Mouse (Mus musculus): ENCODE data around the gene Aox1. TPM values are rescaled to one million over a fixed set of nuclear protein-coding genes. Genes with fewer than 3 reads are reported as not detected.

Gene Aox1
- polyA plus RNA-seq, 1 experiment from 2014 or later = 0.51 TPM

DNA sequence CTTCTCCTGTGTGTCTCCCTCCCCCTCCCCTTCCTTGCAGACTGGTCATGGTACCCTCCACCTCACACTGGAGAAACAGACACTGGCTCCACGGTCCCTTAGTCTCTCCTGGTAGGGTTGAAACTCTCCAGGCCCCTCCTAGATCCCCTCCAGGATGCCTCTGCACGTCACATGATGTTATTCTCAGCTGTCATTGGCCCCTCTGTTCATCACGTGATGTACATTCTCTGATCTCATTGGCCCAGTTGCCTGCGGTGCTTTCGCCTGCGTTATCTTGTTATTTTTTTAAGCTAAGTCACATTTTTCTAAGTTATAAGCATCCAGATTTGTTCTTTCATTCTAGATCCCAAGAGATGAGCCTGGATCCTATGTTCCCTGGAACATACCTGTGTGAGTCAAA, 76.0 kb downstream of the Aox1 start:
- DNase-seq (ENCODE audit: low spot score) = no peak

DNA sequence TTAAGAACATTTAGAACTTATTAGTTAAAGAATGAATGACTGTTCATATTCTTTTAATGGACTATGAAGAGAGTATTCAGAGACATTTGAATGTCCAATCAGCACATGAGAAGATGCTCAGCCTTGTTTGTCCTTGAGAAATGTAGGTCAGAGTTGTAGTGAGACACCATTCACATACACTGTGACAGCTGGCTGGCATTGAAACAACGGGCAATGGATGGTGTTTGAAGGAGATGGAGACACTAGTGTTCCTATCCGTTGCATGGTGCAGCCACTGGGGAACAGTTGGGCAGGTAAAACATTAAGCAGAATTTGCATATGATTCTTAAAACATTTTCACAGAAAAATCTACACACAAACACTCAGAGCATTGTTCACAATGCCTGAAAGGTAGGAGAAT, 77.3 kb downstream of the Aox1 start:
- DNase-seq (ENCODE audit: low spot score) = no peak

DNA sequence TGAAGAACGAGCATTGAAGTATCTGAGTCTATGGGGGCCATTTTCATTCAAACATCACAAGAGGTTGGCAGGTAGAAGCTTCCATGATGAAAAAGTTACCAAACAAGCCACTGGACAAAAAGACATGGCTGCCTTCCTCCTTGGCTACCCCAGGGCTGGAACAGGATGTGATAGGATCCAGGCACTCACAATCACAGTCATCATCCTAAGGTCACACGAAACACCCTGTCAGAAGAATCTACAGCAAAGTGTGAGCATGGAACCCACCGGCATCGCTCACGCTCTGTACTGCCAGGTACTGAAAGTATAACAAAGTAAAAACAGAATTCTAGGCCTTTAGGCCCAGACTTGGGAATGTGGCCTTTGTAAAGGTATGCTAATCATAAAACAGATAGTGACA, 80.5 kb downstream of the Aox1 start:
- DNase-seq (ENCODE audit: low spot score) = no peak

DNA sequence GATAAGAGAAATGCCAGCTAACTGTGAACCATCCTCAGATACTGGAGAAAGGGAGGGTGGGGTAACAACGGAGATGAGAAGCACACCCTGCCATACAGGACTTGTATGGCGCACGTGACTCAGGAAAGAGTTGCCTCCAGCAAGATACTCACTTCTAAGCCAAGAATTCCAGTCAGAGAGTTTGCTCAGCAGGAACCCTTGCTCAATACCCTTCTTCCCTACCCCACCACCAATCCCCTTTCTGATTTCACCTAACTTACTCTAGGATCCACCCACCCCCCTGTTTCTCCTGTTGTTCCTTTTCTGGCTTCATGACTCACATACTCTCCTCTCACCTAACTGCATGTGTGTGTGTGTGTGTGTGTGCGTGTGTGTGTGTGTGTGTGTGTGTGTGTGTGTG, 81.6 kb downstream of the Aox1 start:
- no peak for DNase-seq (ENCODE audit: low spot score)

DNA sequence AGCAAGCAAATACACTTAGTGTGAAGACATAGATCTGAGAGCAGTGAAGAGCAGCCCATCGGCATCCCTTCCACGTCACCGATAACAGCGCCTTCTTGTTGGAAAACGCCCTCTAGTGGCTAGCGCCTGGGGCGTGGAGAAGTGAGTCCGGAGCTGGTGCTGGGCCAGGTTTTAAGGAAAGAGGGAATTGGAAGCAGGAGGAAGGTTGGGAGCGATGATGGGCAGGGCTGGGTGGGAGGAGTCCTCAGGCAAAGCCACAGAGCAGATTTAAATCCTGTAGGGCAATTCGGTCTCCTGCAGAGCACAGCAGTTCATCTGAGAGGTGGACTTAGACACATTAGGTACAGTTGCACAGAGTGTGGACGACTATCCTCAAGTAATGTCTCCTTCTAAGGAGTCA, 83.1 kb downstream of the Aox1 start, which contains the start of gene Aox3:
Gene Aox3 (plus strand): TSS at position 251 of the 400 bp plus-strand sequence.
- peak; percentile 30 for DNase-seq (ENCODE audit: low spot score)

DNA sequence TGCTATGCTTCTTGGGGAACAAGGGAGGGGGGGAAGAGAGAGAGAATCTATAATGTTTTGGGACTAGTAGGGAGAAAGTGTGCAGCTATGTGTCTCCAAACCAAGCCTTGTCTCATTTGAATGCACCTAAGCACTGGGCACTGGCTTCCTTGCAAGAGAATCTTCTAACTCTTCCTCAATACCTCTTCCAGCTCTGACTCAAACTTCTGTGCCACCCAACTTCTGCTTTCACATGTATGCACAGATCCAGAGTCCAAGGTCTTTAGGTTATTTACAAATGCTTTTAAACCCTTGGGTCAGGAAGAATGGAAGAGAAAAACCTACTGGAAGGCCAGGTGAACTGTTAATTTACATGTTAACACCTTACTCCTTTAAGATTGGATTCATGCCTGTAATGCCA, 83.7 kb downstream of the Aox1 start:
- no peak for DNase-seq (ENCODE audit: low spot score)

DNA sequence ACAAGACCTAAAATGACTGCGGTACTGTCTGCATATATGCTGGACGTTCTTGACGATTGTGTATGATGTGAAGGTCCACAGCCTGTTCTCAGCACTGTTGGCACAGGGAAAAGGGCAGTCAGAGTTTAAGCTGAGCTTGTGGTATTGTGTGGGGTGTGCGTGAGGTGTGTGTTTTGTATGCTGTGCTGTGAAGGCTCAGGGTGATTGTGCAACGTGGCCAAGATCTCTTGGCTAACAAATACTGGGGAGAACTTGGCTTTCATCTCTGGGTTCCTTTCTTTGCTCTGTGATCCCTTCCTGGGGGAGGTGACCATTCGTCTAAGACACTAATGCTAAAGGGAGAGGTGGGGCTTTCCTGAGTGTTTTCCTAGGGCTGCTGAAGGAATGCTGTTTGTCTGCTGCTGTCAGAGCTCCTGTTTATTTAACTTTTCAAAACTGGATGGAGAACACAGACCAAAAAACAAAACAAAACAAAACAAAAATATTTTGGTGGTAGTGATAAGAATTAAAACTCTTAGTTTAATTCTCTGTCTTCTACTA, 84.4 kb downstream of the Aox1 start:
- DNase-seq (ENCODE audit: low spot score) = no peak

DNA sequence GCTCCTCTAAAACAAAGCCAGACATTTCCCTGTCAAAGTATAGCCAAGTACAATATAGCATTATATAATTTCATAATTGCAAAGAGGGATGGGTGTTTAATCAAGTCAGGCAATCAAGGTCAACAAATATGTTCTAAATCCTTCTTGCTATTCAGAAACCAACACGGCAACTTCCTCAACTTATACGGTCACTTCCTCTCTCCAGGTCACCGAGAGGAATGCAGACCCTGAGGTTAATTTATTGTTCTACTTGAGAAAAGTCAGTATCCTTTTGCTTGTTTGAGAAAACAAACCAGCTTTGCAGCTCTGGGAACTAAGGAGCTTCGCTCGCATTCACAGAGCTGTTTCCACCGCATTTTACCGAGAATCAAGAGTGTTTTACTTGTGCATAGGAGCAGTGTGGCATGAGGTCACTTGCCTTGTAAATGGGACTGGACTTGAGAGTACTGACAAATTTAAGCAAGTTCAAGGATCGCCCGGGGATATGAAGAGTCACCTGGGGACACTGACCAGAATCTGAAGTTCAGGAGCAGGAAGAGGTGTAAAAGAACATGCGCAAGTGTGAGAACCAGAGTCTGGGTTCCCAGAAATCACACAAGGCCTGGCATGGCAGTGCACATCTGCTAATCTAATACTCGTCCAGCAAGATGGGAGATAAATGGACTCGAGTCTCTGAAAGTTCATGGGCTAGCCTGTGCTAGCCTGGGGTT, 85.1 kb downstream of the Aox1 start:
- DNase-seq (ENCODE audit: low spot score) = no peak

DNA sequence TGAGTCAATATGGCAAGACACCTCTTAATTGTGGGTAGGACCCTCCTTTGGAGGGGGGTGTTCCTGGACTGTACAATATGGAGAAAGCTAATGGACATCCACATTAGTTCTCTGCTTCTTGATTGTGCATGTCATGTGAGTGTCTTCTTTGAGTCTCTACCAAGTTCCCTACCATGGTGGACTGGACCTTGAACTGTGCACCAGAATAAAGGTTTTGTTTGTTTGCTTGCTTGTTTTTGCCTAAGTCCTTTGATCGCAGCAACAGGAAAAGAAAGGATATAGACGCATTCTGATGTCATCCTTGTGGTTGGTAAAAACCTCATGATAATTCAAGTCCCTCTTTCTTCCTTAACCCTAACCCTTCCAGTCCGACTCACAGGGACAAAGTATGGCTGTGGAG, 88.5 kb downstream of the Aox1 start:
- no peak for DNase-seq (ENCODE audit: low spot score)

DNA sequence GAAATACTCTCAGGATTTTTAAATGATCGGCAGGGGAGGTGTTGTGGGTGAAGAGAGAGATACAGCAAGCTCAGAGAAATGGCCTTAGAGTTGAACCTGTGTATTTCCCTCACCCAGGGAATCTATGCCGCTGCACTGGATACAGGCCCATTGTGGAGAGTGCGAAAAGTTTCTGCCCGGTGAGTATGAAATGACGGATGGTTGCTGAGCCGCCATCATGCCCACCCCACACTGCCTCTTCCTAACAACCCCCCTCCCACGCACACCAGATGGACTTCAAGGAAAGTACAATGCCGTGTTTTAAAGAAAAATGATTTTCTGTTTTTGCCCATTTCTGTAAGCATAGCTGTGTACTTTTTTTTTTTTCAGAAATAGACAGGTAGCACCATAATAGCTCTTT, 95.2 kb downstream of the Aox1 start:
- DNase-seq (ENCODE audit: low spot score) = no peak

DNA sequence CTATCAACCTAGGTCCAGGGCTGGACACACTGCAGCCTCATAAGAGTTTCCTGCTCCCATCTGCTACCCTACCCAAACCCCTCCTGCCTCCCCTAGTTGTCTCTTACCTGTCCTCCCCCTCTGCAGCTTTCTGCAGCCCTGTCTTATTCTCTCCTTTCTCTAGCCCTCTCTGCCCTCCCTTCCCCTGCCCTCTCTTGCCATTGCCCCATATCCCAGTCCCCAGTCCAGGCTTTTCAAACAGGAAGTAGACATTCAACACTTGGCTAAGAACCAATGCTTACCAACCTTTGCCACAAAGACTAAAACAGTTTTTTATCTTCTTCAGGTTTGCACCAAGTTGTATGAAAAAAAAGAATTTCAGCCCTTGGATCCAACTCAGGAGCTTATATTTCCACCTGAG, 108.2 kb downstream of the Aox1 start:
- no peak for DNase-seq (ENCODE audit: low spot score)

DNA sequence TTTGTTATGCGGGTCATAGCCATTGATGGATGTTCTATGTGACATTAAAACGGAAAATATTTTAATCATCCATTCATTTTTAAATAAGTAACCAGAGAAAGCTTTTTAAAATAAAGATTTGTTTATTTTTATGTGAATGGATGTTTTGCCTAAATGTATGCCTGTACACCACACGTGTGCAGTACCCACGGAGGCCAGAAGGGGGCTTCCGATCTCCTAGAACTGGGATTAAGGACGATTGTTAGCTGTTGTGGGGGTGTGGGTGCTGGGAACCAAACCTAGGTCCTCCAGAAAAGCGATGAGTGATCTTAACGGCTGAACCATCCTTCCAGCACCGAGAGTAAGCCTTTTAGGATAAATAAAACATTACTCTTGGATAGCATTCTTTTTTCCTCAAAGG, 109.3 kb downstream of the Aox1 start:
- no peak for DNase-seq (ENCODE audit: low spot score)

DNA sequence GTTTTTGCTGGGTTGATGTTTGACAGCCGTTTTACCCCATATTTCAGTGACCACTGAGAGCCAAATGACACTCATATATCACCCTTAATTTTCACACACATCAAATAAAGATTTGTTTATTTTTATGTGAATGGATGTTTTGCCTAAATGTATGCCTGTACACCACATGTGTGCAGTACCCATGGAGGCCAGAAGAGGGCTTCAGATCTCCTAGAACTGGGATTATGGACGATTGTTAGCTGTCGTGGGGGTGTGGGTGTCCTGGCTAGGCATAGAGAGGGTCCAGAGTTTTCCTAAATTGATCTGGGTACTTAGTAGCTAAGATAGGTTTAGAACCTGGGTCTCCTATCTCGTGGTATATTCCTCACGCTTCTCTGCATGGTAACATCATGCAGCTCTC, 110.9 kb downstream of the Aox1 start:
- DNase-seq (ENCODE audit: low spot score) = no peak

DNA sequence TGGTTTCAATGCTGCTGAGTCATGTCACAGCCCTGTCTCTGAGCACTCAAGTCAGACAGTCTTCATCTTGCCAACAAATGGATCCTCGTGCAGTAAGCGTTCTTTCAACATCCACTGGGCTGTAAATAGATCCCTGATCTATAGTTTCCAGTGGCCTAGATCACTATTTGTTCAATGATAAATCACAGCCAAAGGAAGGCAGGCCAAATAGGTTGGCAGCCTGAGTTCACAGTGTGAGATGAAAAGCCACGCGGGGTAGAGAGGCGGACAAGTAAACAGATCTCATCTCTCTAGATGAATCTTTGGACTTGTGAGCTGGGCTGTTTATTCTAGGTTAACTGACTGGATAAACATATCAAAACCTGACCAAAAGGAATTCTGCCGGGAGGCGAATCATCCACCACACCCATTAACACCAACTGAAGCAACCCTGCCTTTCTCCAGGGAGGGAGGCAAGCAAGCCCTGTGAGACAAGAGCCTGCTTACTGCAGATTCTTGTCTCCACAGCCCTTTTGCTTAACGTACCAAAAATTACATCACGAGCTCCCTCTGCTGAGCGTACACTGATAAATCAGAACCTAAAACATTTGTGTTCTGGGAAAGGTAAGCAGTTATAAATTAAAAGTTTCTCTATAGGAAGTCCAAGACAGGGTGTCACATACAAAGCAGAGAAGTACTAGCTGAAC, 114.8 kb downstream of the Aox1 start:
- DNase-seq (ENCODE audit: low spot score) = no peak

DNA sequence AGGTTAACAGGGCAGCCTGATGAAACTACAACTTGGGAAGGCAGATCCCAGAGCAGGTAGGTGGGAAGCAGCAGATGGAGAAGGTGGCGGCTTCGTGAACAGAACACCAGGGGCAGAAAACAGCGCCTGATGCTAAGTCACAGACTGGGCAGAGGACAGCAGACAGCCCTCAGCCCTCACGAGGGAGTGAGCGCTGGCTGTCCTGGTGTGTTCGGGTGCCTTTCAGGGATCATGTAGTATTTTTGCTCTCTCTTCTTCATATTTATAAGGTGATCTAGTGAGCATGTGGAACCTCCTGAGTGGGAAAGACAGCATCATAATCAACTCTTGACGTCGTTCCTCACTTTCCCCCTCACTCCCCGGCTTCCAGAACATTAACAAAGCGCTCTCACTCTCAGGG, 116.3 kb downstream of the Aox1 start:
- DNase-seq (ENCODE audit: low spot score) = no peak

DNA sequence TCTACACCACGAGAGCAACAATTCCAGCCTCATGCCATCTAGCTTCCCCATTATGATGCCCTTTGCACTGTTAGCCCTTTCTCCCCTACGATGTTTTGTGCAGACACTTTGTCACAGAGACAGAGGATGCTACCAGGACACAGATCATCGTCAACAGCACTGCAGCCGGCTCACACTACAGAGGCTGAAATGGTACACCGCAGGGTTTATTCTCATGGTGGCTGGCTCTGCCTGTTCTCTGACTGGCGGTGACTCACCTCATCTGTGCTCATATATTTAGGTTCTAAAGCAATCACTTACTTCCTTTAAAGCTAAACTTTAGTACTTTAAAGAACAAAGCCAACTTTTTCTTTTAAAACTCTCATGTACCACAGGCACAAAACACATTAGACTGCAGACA, 118.0 kb downstream of the Aox1 start:
- no peak for DNase-seq (ENCODE audit: low spot score)

DNA sequence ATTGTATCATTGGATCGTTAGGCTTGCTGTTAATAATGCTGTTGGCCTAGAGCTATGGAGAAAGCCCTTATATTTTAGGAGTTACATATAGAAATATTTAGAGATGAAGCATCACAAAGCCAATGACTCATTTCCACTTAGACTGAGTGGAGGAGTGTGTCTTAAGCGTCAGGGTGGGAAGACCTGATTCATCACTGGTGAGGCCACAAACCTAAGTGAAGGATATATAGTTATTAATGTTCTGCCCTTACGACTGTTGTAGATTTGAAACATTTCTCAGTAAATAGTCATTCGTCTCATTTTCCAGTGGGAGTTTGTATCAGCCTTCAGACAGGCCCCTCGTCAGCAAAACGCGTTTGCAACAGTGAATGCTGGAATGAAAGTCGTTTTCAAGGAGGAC, 122.5 kb downstream of the Aox1 start:
- no peak for DNase-seq (ENCODE audit: low spot score)

Other genes starting within 250 kb of the Aox1 start
- gene Sgo2a, start 34.0 kb upstream of the Aox1 start, polyA plus RNA-seq (2015; fragmentation: Nextera tagmentation; extraction: Ambion mirVana) = 16.9 and 18.6 TPM in 2 replicates
- gene Kctd18, start 11.0 kb upstream of the Aox1 start, polyA plus RNA-seq (2015; fragmentation: Nextera tagmentation; extraction: Ambion mirVana) = 18.3 and 20.1 TPM in 2 replicates
- 0.18 and 0.30 TPM in 2 replicates for gene Aox3, start 83.2 kb downstream of the Aox1 start, polyA plus RNA-seq (2015; fragmentation: Nextera tagmentation; extraction: Ambion mirVana)
- gene Aox4, start 180.5 kb downstream of the Aox1 start, polyA plus RNA-seq (2015; fragmentation: Nextera tagmentation; extraction: Ambion mirVana) = 0.91 and 1.2 TPM in 2 replicates
- 0.14 and 0.21 TPM in 2 replicates for gene Aox2, start 248.4 kb downstream of the Aox1 start, polyA plus RNA-seq (2015; fragmentation: Nextera tagmentation; extraction: Ambion mirVana)

Measured in thymus, postnatal 0 days (tissue).